Mouse (Mus musculus): ENCODE data around the gene Asb2. TPM values are rescaled to one million over a fixed set of nuclear protein-coding genes. Genes with fewer than 3 reads are reported as not detected.

The Asb2 gene
- 1 to 10 TPM; 4.2 to 7.1 (median 4.7) TPM for total RNA-seq (2022)

DNA sequence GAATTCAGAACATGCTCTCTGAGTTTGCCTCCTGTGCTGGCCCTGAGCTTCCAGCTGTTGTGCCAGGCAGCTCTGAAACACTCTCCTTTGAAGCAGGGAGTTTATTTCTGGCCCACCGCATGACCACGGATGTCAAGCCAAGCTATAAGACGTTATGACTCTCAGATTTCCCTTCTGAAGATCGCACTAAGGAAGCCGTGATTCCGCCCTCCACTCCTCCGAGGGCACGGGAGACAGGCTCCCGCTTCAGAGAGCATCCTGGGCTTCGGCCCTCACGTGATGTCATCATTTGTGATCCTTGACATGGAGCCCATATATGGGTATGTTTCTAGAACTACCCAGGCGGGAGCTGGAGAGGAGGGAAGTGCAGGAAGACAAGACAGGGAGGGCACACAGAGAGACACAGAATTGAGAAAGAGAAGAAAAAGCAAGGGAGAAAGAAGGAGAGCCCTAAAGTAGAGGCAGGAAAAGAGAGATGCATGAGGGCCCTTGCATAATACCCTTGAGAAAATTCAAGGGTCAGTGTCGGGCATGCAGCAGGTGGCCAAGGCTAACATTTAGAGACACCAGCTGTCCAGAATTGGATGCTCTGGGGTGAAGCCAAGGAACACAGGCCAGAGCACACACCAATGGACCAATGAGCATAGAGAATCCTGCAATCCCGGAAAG lies at the start of gene Asb2:
Gene Asb2 (minus strand): TSS at position 256 of the 669 bp plus-strand sequence.
- no peak for DNase-seq (ENCODE audit: low spot score in 2 of 2)

DNA sequence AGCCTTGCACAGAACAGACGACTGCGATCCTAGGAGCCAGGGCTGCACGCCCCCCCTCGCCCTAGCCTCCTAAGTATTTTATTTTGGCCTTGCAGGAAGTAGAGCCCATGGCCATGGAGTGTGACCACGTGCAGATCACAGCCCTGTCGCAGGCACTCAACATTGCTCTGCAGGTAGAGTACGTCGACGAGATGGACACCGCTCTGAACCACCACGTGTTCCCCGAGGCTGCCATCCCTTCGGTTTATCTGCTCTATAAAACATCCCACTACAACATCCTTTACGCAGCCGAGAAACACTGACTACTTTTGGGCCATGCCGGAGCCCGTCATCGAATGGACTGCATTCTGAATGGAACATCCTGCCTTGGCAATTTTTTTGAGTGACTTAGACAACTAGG lies 48.3 kb upstream of the Asb2 start:
- no peak for DNase-seq (ENCODE audit: low spot score in 2 of 2)

- no peak for DNase-seq (ENCODE audit: low spot score in 2 of 2)
Measured at GRCm38 (mm10) chr12:103396751-103397150, 41.0 kb upstream of the Asb2 start.

GRCm38 (mm10) chr12:103395486-103396275 lies 39.9 kb upstream of the Asb2 start:
- no peak for DNase-seq (ENCODE audit: low spot score in 2 of 2)

- no peak for DNase-seq (ENCODE audit: low spot score in 2 of 2)
Measured at GRCm38 (mm10) chr12:103393528-103393927, 37.7 kb upstream of the Asb2 start.

GRCm38 (mm10) chr12:103391098-103391497 lies 35.3 kb upstream of the Asb2 start:
- DNase-seq (ENCODE audit: low spot score in 2 of 2): peak in 1 of 2 experiments; percentile 76

GRCm38 (mm10) chr12:103389982-103390381 lies 34.2 kb upstream of the Asb2 start:
- DNase-seq (ENCODE audit: low spot score in 2 of 2): no peak

DNA sequence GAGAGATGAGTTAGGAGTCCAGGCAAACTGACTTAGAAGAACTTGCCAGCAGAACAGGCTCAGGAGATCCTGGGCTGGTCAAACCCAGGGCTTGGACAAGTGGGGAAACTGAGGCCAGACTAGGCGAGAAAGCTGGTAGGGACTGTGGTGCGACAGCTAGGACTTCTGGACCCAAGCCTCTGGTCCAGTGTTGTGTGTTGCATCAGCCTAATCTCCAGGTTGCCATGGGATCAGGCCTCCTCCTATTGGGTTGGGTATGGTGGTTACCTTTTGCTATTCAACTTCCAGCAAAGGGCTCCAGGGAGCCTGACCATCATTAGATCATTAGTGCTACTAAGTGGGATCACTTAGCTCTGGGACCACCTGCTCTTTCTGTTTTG lies 33.5 kb upstream of the Asb2 start:
- DNase-seq (ENCODE audit: low spot score in 2 of 2): no peak

DNA sequence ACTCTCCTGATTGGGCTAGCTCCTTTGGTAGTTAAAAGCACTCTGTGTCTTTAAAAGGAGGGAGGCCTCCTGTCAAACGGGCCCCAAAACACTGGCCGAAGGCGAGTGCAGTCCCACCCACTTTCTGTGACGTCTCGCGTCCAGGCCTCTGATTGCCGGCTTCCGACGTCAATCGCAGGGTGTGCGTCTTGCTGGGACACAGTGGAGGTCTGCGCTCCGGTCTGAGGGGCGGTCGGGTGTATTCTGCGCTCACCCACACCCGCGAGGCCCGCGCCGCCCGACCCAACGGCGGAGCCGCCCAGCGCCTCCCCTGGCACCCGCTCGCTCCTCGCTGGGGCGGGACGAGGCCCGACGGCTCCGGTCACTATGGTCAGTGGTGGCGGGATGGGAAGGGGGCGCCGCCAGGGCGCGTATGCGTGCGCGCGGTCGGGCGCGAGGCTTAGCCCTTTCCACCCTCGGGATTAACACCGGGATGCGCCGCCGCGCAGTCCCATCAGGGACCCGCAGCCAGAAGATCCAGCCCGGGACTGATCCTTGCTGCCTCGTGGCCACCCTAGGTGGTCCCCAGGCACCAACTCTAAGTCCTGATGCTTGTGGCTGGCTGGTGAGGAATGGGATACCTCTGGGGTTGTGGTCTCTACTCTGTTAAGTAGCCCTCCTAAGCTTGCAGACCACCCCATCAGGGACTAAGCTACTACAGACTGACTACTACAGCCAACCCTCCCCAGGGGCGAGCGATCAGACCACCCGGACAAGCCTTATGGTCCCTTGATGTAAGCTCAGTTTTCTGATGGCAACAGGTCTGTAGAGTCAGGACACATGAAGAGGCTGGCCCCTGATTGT lies 32.9 kb upstream of the Asb2 start, which contains the start of gene Otub2:
Gene Otub2 (plus strand): TSS at position 178 of the 843 bp plus-strand sequence.
- DNase-seq (ENCODE audit: low spot score in 2 of 2): peak; percentile 97

GRCm38 (mm10) chr12:103380226-103380625 lies 24.4 kb upstream of the Asb2 start:
- no peak for DNase-seq (ENCODE audit: low spot score in 2 of 2)

DNA sequence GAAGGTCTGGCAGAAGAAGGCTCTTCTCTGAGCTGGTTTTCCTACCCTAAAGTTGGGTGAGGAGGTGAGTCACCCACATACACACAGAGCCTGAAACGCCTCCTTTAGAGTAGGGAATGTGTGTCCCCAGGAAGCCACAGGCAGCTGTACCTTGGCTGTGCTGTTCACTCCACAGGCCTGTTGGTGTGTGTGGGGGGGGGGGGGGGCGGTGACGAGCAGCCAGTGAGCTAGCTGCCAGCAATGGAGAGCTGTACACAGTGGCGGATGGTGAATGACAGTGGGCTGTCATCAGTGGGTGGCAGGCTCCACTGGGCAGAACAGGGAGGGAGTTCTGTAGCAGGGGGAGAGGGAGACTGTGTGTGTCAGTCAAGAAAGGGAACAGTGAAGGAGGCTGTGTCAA lies 21.0 kb upstream of the Asb2 start:
- DNase-seq (ENCODE audit: low spot score in 2 of 2): peak in 1 of 2 experiments; percentile 77

DNA sequence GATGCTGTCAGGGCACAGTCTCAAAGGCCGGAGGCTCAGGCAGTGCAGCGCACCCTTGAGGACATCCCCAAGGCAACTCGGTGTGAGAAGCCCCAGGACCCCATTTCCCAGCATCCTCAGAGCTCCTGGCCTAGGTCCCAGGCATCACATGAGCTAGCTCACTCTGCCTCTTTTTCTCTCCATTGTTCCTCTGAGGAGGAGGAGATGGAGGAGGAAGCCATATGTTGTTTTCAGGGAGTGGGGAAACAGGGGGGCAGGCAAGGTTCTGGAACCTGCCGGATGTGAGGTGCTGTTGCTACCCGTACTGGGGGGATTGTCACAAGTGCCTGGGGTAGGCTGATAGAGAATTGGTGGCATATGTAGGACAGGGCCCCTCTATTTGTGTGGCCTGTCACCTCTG lies 20.3 kb upstream of the Asb2 start:
- peak; percentile 47 to 78 for DNase-seq (ENCODE audit: low spot score in 2 of 2)

DNA sequence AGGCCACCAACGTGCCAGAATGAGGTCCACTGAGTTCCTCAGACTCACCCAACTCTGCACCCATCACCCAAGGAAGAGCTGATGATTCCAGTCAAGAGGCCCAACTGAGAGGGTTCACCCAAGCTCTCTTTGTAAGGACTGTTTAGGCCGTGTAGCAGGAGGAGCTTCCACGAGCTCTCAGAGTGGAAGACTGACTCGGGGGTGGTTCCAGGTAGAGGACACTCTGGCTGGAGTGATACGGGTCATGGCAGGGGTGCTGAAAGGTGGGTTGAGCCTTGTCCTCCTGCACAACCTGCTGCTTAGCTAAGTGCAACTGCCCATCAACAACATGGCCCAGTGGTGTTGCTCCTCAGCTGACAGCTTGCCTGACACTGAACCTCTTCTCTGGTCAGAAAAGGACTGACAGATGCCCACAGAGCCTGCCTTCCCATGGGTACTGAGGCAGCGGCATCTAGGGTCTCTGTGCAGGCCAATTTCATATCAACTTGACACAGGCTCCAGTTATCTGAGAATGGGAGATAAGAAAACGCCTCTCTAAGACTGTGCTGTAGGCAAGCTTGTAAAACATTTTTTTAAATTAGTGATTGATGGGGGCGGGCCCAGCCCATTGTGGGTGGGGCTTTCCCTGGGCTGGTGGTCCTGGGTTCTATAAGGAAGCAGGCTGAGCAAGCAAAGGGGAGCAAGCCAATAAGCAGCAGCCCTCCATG lies 17.9 kb upstream of the Asb2 start:
- no peak for DNase-seq (ENCODE audit: low spot score in 2 of 2)

DNA sequence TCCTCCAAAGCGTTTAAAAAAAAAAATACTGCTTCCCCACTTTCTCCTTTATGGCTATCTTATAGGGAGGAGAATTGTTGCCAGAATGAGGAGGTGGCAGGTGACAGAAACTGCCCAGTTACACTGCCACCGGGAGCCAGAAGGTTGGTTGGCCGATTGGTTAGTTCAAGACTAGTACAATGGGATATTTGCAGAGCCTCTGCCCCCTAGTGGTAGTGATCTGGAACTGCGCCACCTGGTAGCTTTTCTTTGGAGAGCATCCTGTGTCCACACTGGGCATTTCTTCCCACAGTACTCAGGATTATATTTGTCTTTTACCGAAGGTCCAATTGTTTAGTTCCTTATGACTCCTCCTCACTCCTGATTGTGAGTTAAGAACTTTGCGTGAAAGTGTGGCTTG lies 15.9 kb upstream of the Asb2 start:
- no peak for DNase-seq (ENCODE audit: low spot score in 2 of 2)

DNA sequence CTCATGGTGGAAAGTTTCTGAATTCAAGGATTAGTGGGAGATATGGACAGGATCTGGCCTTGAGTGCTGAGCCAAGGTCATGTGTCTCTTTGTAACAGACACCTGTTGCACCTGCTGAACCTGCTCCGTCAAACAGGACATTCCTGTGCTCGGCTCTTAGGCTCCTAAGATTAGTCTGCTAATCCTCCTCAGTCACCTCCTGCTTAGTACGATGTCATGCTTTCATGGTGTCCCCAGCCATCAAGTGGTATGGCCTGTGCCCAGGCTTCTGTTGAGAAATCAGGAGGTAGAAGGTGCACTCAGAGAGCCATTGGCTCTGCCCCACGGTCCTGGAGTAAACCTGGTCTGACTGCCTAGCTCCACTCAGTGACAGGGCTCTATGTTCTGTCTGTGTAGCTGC lies 15.1 kb upstream of the Asb2 start:
- DNase-seq (ENCODE audit: low spot score in 2 of 2): no peak

DNA sequence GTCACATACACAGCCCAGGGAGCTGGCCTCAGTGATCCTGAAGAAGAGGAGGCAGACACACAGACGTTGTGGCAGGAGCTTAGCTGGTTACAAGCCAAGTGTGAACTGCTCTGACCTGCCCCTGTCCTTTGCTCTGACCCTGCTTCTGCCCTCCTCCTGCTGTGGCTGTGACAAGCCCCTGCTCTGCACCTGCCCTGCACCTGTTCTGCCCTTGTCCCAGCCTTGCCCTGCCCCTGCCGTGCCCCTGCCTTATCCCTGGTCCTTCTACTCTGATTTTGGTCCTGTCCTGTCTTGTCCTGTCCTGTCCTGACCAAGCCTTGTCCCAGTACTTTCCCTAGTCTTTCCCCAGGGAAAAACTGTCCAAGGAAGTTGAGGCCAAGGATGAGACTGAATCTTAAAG lies 13.0 kb upstream of the Asb2 start:
- no peak for DNase-seq (ENCODE audit: low spot score in 2 of 2)

- no peak for DNase-seq (ENCODE audit: low spot score in 2 of 2)
Measured at GRCm38 (mm10) chr12:103368326-103368669, 12.5 kb upstream of the Asb2 start.

- no peak for DNase-seq (ENCODE audit: low spot score in 2 of 2)
Measured at GRCm38 (mm10) chr12:103367620-103368325, 12.0 kb upstream of the Asb2 start.

GRCm38 (mm10) chr12:103367171-103367570 lies 11.4 kb upstream of the Asb2 start:
- DNase-seq (ENCODE audit: low spot score in 2 of 2): no peak

DNA sequence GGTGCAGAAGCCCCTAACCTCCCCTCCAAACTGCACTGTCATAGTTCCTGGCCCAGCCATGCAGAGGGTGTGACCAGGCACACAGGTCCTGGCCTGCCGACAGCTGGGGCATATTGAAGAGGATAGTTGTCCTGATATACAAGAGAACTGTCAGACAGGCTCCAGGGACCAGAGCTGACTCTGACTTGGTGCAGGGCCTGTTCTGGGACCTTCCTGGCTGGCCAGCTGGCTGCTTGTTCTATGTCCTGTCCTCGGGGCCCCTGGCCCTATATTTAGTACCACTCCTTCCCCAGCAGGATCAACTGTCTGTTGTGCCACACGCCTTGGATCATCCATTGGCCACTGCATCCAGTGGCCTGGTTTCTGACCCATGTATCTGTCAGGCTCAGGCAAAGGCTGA lies 6.5 kb upstream of the Asb2 start:
- DNase-seq (ENCODE audit: low spot score in 2 of 2): no peak

Measured in left cerebral cortex, adult 8-10 months (tissue).